Mouse (Mus musculus) intestine, embryonic 14.5 days (tissue): ENCODE measurements around the gene Bpifc. TPM values are rescaled to one million over a fixed set of nuclear protein-coding genes. Genes with fewer than 3 reads are reported as not detected.
"Not testable (repeated sequence)": the region's sequence is repeated elsewhere in the genome, so short reads cannot be mapped to it uniquely, and the experiment has no call there.

Experiments
- ATAC-seq: fragments of 200-750 bp; cut with Nextera tagmentation; replicated peaks from 2 replicates; pipeline ENCODE4 v1.8.0; 2017; ENCODE audit warnings: low read depth, moderate number of reproducible peaks, moderate TSS enrichment, moderate library complexity; ENCODE audit not compliant: low FRiP score, low TSS enrichment
- DNase-seq: peaks from one replicate; pipeline ENCODE4 v3.0.0-alpha.2; 2018; ENCODE audit warnings: low spot score
- H3K27ac ChIP-seq: fragments of 300-500 bp; sonication (generic); 2 replicates; pipeline ENCODE4 v1.5.1; 2014; ENCODE audit warnings: low read depth, mild to moderate bottlenecking, control low read depth
- H3K27me3 ChIP-seq: fragments of 300-500 bp; sonication (generic); replicated peaks from 2 replicates; pipeline ENCODE4 v1.6.1; 2014; ENCODE audit warnings: low read length, control low read depth; ENCODE audit not compliant: control insufficient read depth, insufficient read depth
- H3K36me3 ChIP-seq: fragments of 300-500 bp; sonication (generic); 2 replicates; pipeline ENCODE4 v1.6.1; 2014; ENCODE audit warnings: low read length, control low read depth; ENCODE audit not compliant: control insufficient read depth, insufficient read depth
- H3K4me1 ChIP-seq: fragments of 300-500 bp; sonication (generic); replicated peaks from 2 replicates; pipeline ENCODE4 v1.6.1; 2014; ENCODE audit warnings: low read length, control low read depth, mixed read lengths; ENCODE audit not compliant: control insufficient read depth, insufficient read depth
- H3K4me2 ChIP-seq: fragments of 300-500 bp; sonication (generic); 2 replicates; pipeline ENCODE4 v1.6.1; 2014; ENCODE audit warnings: low read length
- H3K4me3 ChIP-seq: fragments of 300-500 bp; sonication (generic); 2 replicates; pipeline ENCODE4 v1.5.1; 2014; ENCODE audit warnings: low read depth, low read length, control low read depth, mixed read lengths
- H3K9ac ChIP-seq: fragments of 300-500 bp; sonication (generic); 2 replicates; pipeline ENCODE4 v1.6.1; 2014; ENCODE audit warnings: mild to moderate bottlenecking, low read length
- H3K9me3 ChIP-seq: fragments of 300-500 bp; sonication (generic); 2 replicates; pipeline ENCODE4 v1.6.1; 2016; ENCODE audit warnings: low read length, control low read depth; ENCODE audit not compliant: control insufficient read depth
- WGBS: fragments of 180-500 bp; shearing (Covaris S2); extraction: QIAGEN DNeasy Blood & Tissue Kit; methylation state at CpG from one replicate; pipeline ENCODE4 v1.1.7; 2014; 5-methylcytosine and 5-hydroxymethylcytosine counted together
- polyA plus RNA-seq: library from polyadenylated mRNA; unstranded; fragments of >200 nt; fragmentation: Nextera tagmentation; extraction: Ambion mirVana; gene quantifications from 2 replicates; pipeline ENCODE4 v1.2.1, GENCODE M21; 2014

The Bpifc gene
- polyA plus RNA-seq, 1 experiment from 2014 or later = 0.07 TPM

DNA sequence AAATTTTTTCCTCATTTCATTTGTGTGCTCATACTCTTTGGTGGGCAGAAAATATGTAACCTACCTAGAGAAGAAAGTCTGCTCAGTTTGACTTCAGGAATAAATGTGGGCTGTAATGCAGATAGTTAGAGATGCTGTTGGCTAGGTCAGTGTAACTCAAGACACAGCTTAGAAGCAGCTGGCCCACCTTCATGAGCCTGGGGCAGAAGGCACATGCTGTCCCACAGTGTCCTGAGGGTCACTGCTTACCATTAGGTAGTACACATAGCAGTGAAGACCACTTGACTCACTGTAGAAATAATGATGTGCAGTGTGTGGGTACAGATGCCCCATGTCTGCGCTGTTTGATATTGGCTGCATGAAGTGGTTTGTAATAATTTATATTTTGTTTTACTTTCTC is 34.7 kb upstream of the Bpifc start:
- Histone ChIP-seq H3K36me3 (peaks cover 44% of the 10 kb centered on the region), H3K4me1 (no peaks in the 10 kb centered on the region), H3K9ac (no peak overlapping the region), H3K27me3 (no peaks in the 10 kb centered on the region), H3K9me3 (no peaks in the 10 kb centered on the region), H3K4me3 (no peak overlapping the region), H3K27ac (no peak overlapping the region), H3K4me2 (no peak overlapping the region)
- DNase-seq = no peak
- no peak for ATAC-seq
- WGBS = 87% methylated on average over 1 of the region's 1 CpGs

DNA sequence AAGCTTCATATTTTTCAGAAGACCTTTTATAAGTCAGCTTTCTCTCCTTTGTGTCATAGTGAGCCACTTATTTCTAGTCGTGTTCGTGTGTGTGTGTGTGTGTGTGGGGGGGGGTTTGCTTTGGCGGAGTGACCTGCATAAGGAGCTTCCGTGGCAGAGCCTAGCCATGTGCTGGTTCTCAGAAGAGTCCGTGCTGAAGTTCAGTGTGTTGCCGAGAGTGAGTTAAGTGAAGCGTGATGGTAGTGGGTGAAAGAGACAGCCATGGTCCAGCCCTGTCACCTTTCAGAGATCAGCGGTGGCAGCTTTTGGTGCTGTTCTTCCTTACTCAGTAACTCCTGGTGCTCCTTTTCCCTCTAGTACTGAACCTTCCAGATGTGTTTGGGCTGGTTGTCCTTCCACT is 32.4 kb upstream of the Bpifc start:
- Histone ChIP-seq H3K4me2 (no peak overlapping the region), H3K36me3 (peaks cover 43% of the 10 kb centered on the region), H3K27me3 (no peaks in the 10 kb centered on the region), H3K9me3 (no peaks in the 10 kb centered on the region), H3K9ac (no peak overlapping the region), H3K4me3 (no peak overlapping the region), H3K27ac (no peak overlapping the region), H3K4me1 (no peaks in the 10 kb centered on the region)
- no peak for ATAC-seq
- WGBS = 93% methylated on average over 8 of the region's 8 CpGs
- peak; percentile 36 for DNase-seq

DNA sequence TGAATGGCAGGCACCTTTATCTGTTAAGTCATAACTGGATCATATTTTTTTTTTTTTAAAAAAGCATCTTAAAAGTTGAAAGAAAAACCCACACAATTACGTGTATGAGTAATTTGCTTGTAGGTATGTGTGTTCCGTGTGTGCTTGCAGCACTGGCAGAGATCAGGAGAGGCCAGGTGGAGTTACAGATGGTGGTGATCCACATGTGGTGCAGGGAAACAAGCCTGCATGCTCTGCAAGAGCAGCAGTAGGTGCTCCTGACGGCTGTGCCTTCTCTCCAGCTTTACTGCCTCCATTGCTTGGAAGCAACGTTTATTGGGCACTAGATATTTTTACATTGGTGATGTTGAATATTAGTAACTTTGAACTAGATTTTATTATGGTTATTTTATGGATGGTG is 32.0 kb upstream of the Bpifc start:
- no peak overlapping the region for H3K4me3 ChIP-seq
- WGBS = 86% methylated on average over 4 of the region's 4 CpGs
- no peak for ATAC-seq

DNA sequence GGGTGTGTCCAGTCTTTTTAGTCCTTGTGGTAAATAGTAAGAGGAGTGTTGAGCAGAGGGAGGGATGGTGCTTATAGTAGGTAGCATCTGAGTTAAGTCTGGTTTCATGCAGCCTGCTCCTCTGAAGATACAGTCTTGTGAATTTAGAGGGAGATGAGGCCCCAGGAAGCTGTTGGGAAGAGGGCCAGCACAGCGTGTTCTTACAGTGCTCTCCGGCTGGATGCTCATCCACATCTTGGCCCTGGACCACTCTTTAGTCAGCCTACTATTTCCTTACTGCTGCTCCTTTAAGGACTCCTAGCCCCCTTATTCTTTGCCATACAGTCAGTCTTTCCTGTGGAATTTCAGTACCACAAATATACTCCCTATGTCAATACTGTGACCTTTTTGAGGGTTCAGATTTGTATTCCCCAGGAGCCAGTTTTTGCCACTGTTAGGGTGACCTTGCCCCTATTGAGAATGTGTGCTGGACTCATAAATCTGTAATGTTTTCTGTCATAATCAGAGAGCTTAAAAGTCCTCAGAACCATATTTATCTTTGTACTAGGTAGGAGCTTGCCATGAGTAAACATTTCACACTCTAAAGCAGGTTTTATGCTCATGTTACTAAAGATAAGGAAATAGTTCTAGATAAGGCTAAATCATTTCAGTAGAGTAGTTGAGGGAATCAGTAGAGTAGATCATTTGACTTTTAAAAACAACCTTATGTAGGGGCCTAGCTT is 22.5 kb upstream of the Bpifc start:
- Histone ChIP-seq H3K9ac (no peak overlapping the region), H3K27me3 (no peaks in the 10 kb centered on the region), H3K9me3 (no peaks in the 10 kb centered on the region), H3K4me3 (no peak overlapping the region), H3K4me2 (no peak overlapping the region), H3K36me3 (peaks cover 18% of the 10 kb centered on the region), H3K27ac (no peak overlapping the region), H3K4me1 (no peaks in the 10 kb centered on the region)
- ATAC-seq = no peak; the same call in 1 of the 2 replicates
- WGBS = 82% methylated on average over 2 of the region's 2 CpGs
- DNase-seq = no peak

More for the DNA sequence above, 32.0 kb upstream of the Bpifc start:
- H3K27ac ChIP-seq = no peak overlapping the region
- H3K9ac ChIP-seq = no peak overlapping the region
- no peaks in the 10 kb centered on the region for H3K9me3 ChIP-seq
- DNase-seq = peak; percentile 4
- H3K4me1 ChIP-seq = no peaks in the 10 kb centered on the region
- no peaks in the 10 kb centered on the region for H3K27me3 ChIP-seq
- H3K4me2 ChIP-seq = no peak overlapping the region
- H3K36me3 ChIP-seq = peaks cover 39% of the 10 kb centered on the region

DNA sequence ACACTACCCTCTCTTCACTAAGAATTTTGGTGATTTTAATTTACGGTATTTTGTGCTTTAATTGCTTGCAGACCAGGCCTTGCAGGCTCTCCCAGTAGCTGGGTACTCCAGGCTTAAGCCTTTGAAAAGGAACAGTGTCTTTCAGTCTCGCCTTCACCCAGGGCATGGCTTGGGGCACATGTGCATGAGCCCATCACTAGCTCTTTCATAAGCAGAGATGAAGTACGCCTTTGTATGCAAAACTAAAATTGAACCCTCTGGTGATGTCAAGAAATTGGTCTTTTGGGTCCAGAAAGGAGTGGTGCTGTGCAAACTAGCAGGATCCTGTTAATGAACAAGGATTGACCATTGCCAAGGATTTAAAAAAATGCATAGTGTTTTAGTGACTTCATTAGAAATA is 20.8 kb upstream of the Bpifc start:
- Histone ChIP-seq H3K4me3 (no peak overlapping the region), H3K9ac (no peak overlapping the region), H3K4me2 (no peak overlapping the region), H3K36me3 (peaks cover 21% of the 10 kb centered on the region), H3K27me3 (no peaks in the 10 kb centered on the region), H3K9me3 (no peaks in the 10 kb centered on the region), H3K27ac (peak overlapping the region; percentile 27; the same call in 1 of the 2 replicates), H3K4me1 (no peaks in the 10 kb centered on the region)
- peak; percentile 49 for DNase-seq
- 82% methylated on average over 3 of the region's 3 CpGs for WGBS
- no peak for ATAC-seq

DNA sequence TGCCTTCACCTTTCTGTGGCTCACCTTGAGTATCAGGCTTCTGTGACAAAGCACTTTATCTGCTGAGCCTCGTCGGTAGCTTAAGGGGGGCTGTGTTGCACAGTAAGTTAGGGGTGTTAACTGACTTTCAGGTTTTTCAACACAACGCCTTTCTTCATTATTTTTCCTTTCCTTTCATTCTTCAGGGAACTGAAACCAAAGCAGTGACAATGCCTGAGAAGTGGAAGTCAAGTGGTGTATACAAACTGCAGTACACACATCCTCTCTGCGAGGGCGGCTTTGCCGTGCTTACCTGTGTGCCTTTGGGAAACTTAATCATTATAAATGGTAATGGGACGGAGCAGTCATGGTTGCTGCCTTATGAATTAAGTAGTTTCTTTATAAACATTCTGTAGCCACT is 19.0 kb upstream of the Bpifc start:
- no peak overlapping the region for H3K27ac ChIP-seq
- no peak overlapping the region for H3K9ac ChIP-seq
- H3K4me2 ChIP-seq = no peak overlapping the region
- no peaks in the 10 kb centered on the region for H3K4me1 ChIP-seq
- no peaks in the 10 kb centered on the region for H3K27me3 ChIP-seq
- WGBS = 86% methylated on average over 7 of the region's 7 CpGs
- H3K36me3 ChIP-seq = peaks cover 21% of the 10 kb centered on the region
- H3K4me3 ChIP-seq = no peak overlapping the region
- ATAC-seq (no peak), DNase-seq (peak; percentile 1)
- no peaks in the 10 kb centered on the region for H3K9me3 ChIP-seq

DNA sequence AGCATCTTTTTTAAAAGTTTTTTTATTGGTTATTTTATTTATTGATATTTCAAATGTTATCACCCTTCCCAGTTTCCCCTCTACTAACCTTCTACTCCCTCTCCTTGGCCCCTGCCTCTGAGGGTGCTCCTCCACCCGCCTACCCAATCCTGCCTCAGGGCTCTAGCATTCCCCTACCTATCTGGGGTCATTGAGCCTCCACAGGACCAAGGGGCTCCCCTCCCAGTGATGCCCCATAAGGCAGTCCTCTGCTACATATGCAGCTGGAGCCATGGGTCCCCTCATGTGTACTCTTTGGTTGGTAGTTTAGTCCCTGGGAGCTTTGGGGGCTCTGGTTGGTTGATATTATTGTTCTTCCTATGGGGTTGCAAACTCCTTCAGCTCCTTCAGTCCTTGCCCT is 15.1 kb upstream of the Bpifc start:
- not testable (repeated sequence) for H3K27ac ChIP-seq, ATAC-seq, H3K27me3 ChIP-seq, H3K4me1 ChIP-seq, H3K4me3 ChIP-seq, H3K4me2 ChIP-seq, H3K9me3 ChIP-seq, H3K9ac ChIP-seq
- peaks cover 23% of the 10 kb centered on the region for H3K36me3 ChIP-seq
- peak; percentile 15 for DNase-seq
- WGBS = 72% methylated on average over 1 of the region's 1 CpGs

DNA sequence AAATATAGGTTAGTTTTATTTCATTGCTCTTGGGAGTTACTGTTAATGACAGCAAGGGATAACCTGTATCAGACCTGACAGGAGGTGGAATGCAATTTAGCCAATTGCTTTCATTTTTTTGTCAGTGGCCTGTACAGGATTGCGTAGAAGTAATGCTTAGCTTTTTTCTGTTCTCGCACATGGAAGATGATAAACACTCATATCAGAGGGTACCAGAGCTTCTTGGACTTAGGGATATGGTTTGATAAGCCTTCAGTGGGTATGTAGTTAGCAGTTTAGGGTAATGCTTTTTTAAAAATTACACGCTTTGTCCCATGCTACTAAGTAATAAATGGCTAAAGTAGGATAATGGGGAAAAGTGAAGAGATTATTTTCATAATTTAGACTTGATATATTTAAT is 14.7 kb upstream of the Bpifc start:
- H3K27me3 ChIP-seq = no peaks in the 10 kb centered on the region
- H3K36me3 ChIP-seq = peaks cover 23% of the 10 kb centered on the region

DNA sequence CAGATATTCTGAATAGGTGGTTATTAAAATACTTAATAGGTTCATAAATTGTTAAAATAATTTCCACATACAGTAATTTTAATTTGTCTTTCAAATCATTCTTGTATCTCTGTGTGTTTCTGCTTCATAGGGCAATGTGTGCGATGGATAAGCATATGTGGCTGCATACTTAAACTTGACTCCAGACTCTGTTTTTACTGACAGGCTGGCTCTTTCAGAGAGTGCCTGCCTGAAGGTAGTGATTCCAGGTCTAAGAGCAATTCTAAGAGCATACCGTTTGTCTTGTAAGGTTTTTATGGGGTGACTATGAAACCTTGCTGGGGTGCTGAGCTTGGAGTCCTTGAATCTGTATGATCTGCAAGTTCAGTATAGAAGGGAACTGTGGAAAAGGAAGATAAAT is 14.2 kb upstream of the Bpifc start:
- 86% methylated on average over 2 of the region's 2 CpGs for WGBS
- DNase-seq = no peak
- Histone ChIP-seq H3K27me3 (no peaks in the 10 kb centered on the region), H3K4me1 (0 out of 2 replicates have a peak, but pooled peaks cover 11% of the 10 kb centered on the region), H3K9me3 (no peaks in the 10 kb centered on the region), H3K27ac (no peak overlapping the region), H3K36me3 (peaks cover 20% of the 10 kb centered on the region), H3K9ac (no peak overlapping the region), H3K4me2 (no peak overlapping the region), H3K4me3 (no peak overlapping the region)
- no peak for ATAC-seq

More for the DNA sequence above, 14.7 kb upstream of the Bpifc start:
- H3K27ac ChIP-seq = no peak overlapping the region
- 92% methylated on average over 3 of the region's 3 CpGs for WGBS
- no peak overlapping the region for H3K9ac ChIP-seq
- 0 out of 2 replicates have a peak, but pooled peaks cover 8% of the 10 kb centered on the region for H3K4me1 ChIP-seq
- H3K4me3 ChIP-seq = no peak overlapping the region
- no peak overlapping the region for H3K4me2 ChIP-seq
- DNase-seq = no peak
- ATAC-seq = no peak
- H3K9me3 ChIP-seq = no peaks in the 10 kb centered on the region
